Mouse (Mus musculus): ENCODE results near the gene Jazf1.

DNA sequence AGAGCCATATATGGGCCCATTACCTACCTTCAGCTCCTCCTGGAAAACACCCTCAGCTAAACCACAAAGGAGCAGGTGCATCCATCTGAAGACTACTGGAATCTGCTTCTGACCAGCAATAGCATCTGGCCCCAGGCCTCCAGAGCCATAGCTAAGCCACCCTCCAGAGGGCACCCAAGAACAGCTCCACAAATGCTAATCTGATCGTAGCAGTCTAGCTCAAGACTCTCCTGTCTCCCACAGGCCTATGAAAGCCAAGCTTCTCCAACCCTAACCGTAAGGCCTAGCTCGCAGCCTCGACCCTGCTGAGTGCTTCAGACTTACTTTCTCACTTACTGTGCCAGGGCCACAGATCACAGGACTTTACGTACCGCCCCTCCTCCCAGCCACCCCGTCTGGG, 96.3 kb downstream of the Jazf1 start:
- TF ChIP-seq CTCF (IDR thresholded peaks at IDR 0.05; ENCODE audit: low read depth, low read length) (peak; percentile 32), POLR2A (IDR thresholded peaks at IDR 0.05; ENCODE audit: insufficient read depth, low read length) (no peak), EP300 (IDR thresholded peaks at IDR 0.05; ENCODE audit: insufficient read depth, low read depth, low read length) (no peak)
